12 mouse cellular contexts compared by ENCODE assay signal in genomic region chr10:4126335-4127012, GRCm38 (mm10).
DNase-seq lines count a peak whose midpoint lies in the region; ATAC-seq lines count a peak whose summit lies in the region.
"Had no signal": no experiment of that assay in that cellular context is flagged by ENCODE, and none has a peak within 500 bp of the region (broad histone marks: within the 10 kb centered on the region; RNA-seq: fewer than 3 reads in every experiment).

No protein-coding gene starts in this region.

- no peak overlapping the region for H3K4me2 ChIP-seq in midbrain, embryonic 16.5 days (ENCODE audit: low read length)
- no peak overlapping the region for H3K4me2 ChIP-seq in stomach, embryonic 16.5 days (ENCODE audit: low read depth, low read length)
- H3K4me2 ChIP-seq: limb, embryonic 13.5 days had no signal

- DNase-seq in gastrocnemius, adult 18-20 months (ENCODE audit: low spot score) = peak; percentile 27
- DNase-seq in gastrocnemius, postnatal 10 days = no peak
- no peak for DNase-seq in midbrain, embryonic 10.5 days (ENCODE audit: low spot score)
- DNase-seq in left cerebral cortex, adult 18-20 months (ENCODE audit: low spot score in 2 of 2) = no peak
- DNase-seq: adrenal gland, adult 8-10 months; thymus, adult 2 months had no signal

- peak overlapping the region; percentile 30; the same call in 1 of the 2 replicates for H3K27ac ChIP-seq in midbrain, embryonic 10.5 days (replicated peaks)
- no peak overlapping the region for H3K27ac ChIP-seq in midbrain, embryonic 16.5 days (ENCODE audit: low read length)
- H3K27ac ChIP-seq in stomach, embryonic 16.5 days (ENCODE audit: low read length) = peak overlapping the region; percentile 54
- H3K27ac ChIP-seq: limb, embryonic 13.5 days had no signal

- H3K4me3 ChIP-seq in midbrain, embryonic 10.5 days = no peak overlapping the region
- H3K4me3 ChIP-seq in midbrain, embryonic 16.5 days (ENCODE audit: low read depth, low read length) = no peak overlapping the region
- no peak overlapping the region for H3K4me3 ChIP-seq in stomach, embryonic 16.5 days (replicated peaks; ENCODE audit: low read length)
- H3K4me3 ChIP-seq: erythroblast, embryonic 14.5 days; limb, embryonic 13.5 days had no signal

- no peak for ATAC-seq in midbrain, embryonic 16.5 days
- ATAC-seq in hematopoietic stem cell, adult 5-6 weeks (replicated peaks in 1 of 2; ENCODE audit: insufficient read depth in 1 of 2, low FRiP score in 2 of 2, low TSS enrichment in 1 of 2, low read depth in 1 of 2, poor library complexity in 2 of 2, severe bottlenecking in 2 of 2) = peak; percentile 88 to 93
- ATAC-seq in stomach, embryonic 16.5 days (ENCODE audit: insufficient read depth, low FRiP score) = peak; percentile 31; the same call in 1 of the 2 replicates
- ATAC-seq in CD4-positive, CD25-positive, alpha-beta regulatory T cell, adult 4 months = no peak

- peaks cover 19% of the 10 kb centered on the region for H3K4me1 ChIP-seq in midbrain, embryonic 10.5 days
- peaks cover 5% of the 10 kb centered on the region; the same call in 1 of the 2 replicates for H3K4me1 ChIP-seq in midbrain, embryonic 16.5 days (ENCODE audit: control insufficient read depth, insufficient read depth, low read length)
- peaks cover 25% of the 10 kb centered on the region for H3K4me1 ChIP-seq in stomach, embryonic 16.5 days (ENCODE audit: control insufficient read depth, insufficient read depth, low read length)

- peaks cover 3% of the 10 kb centered on the region; the same call in 1 of the 2 replicates for H3K36me3 ChIP-seq in midbrain, embryonic 10.5 days
- no peaks in the 10 kb centered on the region for H3K36me3 ChIP-seq in midbrain, embryonic 16.5 days (ENCODE audit: control insufficient read depth, insufficient read depth, low read length)
- H3K36me3 ChIP-seq in stomach, embryonic 16.5 days (ENCODE audit: control insufficient read depth, insufficient read depth, low read length) = no peaks in the 10 kb centered on the region
- H3K36me3 ChIP-seq: limb, embryonic 13.5 days had no signal

- no peak overlapping the region for H3K9ac ChIP-seq in midbrain, embryonic 16.5 days (ENCODE audit: low read depth, low read length)
- H3K9ac ChIP-seq in stomach, embryonic 16.5 days (ENCODE audit: low read length) = no peak overlapping the region
- H3K9ac ChIP-seq: limb, embryonic 13.5 days had no signal

- H3K9me3 ChIP-seq in midbrain, embryonic 10.5 days (replicated peaks) = no peaks in the 10 kb centered on the region
- H3K9me3 ChIP-seq in midbrain, embryonic 16.5 days (replicated peaks; ENCODE audit: control insufficient read depth, low read length, poor library complexity, severe bottlenecking) = no peaks in the 10 kb centered on the region
- H3K9me3 ChIP-seq in stomach, embryonic 16.5 days (replicated peaks; ENCODE audit: control insufficient read depth, low read length) = no peaks in the 10 kb centered on the region
- H3K9me3 ChIP-seq: limb, embryonic 13.5 days had no signal

- 73% methylated on average over 8 of the region's 8 CpGs for WGBS in midbrain, embryonic 10.5 days
- 67% methylated on average over 8 of the region's 8 CpGs for WGBS in midbrain, embryonic 16.5 days
- 50% methylated on average over 8 of the region's 8 CpGs for WGBS in stomach, embryonic 16.5 days

- H3K27me3 ChIP-seq in midbrain, embryonic 10.5 days (ENCODE audit: low read depth, poor library complexity, severe bottlenecking) = no peaks in the 10 kb centered on the region
- H3K27me3 ChIP-seq in midbrain, embryonic 16.5 days (ENCODE audit: control insufficient read depth, insufficient read depth, low read depth, low read length) = no peaks in the 10 kb centered on the region
- no peaks in the 10 kb centered on the region for H3K27me3 ChIP-seq in stomach, embryonic 16.5 days (ENCODE audit: control insufficient read depth, insufficient read depth, low read length)
- H3K27me3 ChIP-seq: limb, embryonic 13.5 days had no signal

Comparison
In these comparisons a context has a peak if more than half of its experiments do, and no peak if none do; other contexts are left out.
1. ATAC-seq: peak in hematopoietic stem cell, adult 5-6 weeks (2 of 2) and stomach, embryonic 16.5 days (single experiment); none in midbrain, embryonic 16.5 days (single experiment) and CD4-positive, CD25-positive, alpha-beta regulatory T cell, adult 4 months (single experiment).